Comparison of ENCODE assay signal across 8 mouse cellular contexts in the genomic region with DNA sequence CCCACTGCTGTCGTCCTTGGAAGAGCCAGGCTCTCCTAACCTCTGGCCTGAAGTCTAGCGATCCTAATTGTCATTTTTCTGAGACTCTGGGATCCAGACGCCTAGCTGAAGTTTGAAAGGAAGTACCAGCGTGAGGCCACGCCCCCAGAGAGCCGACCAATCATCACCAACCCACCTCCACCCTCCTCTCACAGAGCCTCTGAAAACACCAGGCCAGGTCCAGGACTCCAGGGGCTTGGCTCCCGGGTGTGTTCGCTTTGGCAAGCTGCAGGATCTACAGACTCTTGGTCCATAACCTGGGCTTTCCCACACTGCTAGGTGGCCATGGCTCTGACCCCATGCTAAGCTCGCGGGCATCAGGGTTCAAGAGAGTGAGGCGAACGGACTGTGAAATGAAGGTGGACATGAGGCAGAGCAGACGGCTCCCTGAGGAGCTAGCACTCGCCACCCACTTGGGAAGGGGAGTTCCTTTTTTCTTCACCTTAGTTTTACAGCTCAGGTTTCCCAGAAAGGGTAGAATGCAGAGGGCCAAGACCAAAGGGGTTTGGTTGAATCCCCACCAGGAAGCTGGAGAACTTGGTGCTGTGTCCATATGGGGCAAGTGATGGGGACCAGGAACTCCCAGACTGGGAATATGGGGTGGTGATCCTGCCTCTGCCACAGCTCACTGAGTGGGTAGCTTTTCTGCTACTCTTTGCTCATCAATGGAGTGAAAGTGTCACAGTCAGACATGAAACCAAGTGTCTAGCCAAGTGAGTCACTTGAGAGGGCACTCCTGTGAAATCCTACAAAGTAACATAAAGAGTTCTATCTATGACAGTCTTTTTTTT. TPM values are rescaled to one million over a fixed set of nuclear protein-coding genes. Genes with fewer than 3 reads are reported as not detected.
DNase-seq lines count a peak whose midpoint lies in the region; ATAC-seq and TF ChIP-seq lines count a peak whose summit lies in the region.

No protein-coding gene starts in this region.

- H3K4me1 ChIP-seq in heart, postnatal 0 days (ENCODE audit: control insufficient read depth, insufficient read depth), result no peaks in the 10 kb centered on the region

- no peak for TF ChIP-seq EP300 in heart, postnatal 0 days (IDR thresholded peaks at IDR 0.05; ENCODE audit: low read depth)

- WGBS in heart, postnatal 0 days, result 1% methylated on average over 14 of the region's 14 CpGs

- TF ChIP-seq CTCF in heart, postnatal 0 days (IDR thresholded peaks at IDR 0.05; ENCODE audit: low read depth), result no peak

- peak overlapping the region; percentile 41 for H3K4me3 ChIP-seq in heart, postnatal 0 days (ENCODE audit: low read depth, low read length)

- H3K9me3 ChIP-seq in heart, postnatal 0 days (replicated peaks; ENCODE audit: control insufficient read depth, low read length), result no peaks in the 10 kb centered on the region

- H3K4me2 ChIP-seq in heart, postnatal 0 days (ENCODE audit: low read depth, low read length), result peak overlapping the region; percentile 67

- DNase-seq in CD4-positive helper T cell, adult 2 months (ENCODE audit: low read depth, low spot score), result peak; percentile 80
- peak; percentile 64 to 68 for DNase-seq in adrenal gland, adult 18-20 months (ENCODE audit: low spot score in 2 of 2)
- peak; percentile 76 for DNase-seq in heart, postnatal 0 days (ENCODE audit: low spot score)
- DNase-seq in kidney, postnatal 14 days, result peak; percentile 89
- DNase-seq in lung, postnatal 36 days, result peak; percentile 91
- DNase-seq in retina, embryonic 14.5 days (ENCODE audit: low spot score), result peak; percentile 77
- peak; percentile 73 for DNase-seq in yolk sac, embryonic 10.5 days (ENCODE audit: low spot score)

- H3K27me3 ChIP-seq in heart, postnatal 0 days (ENCODE audit: control insufficient read depth, insufficient read depth, low read length), result no peaks in the 10 kb centered on the region

- ATAC-seq in erythroid progenitor cell, adult 5-6 weeks (replicated peaks; ENCODE audit: low FRiP score, poor library complexity, severe bottlenecking), result peak; percentile 99
- peak; percentile 94 for ATAC-seq in heart, postnatal 0 days (ENCODE audit: insufficient read depth, low read depth)

- H3K36me3 ChIP-seq in heart, postnatal 0 days (replicated peaks; ENCODE audit: control insufficient read depth, insufficient read depth, low read length), result no peaks in the 10 kb centered on the region

- H3K9ac ChIP-seq in heart, postnatal 0 days (replicated peaks; ENCODE audit: low read depth, low read length), result peak overlapping the region; percentile 34; the same call in 1 of the 2 replicates

- no peak overlapping the region for H3K27ac ChIP-seq in heart, postnatal 0 days (ENCODE audit: low read depth)

RNA-seq across cellular contexts. Expression of a gene that starts 12.2 kb away (rescaled TPM):
- 10 to 100 TPM; 43.4 to 45.8 TPM for total RNA-seq in adrenal gland, adult 18-20 months (2021)
- 41.9 and 44.7 TPM in 2 replicates for total RNA-seq in erythroid progenitor cell, adult 5-6 weeks (2015; ENCODE audit: low replicate concordance)
- total RNA-seq in erythroid progenitor cell, adult 5-6 weeks (2017; ENCODE audit: low replicate concordance), result 40.9 and 62.9 TPM in 2 replicates
- 25.5 and 54.0 TPM in 2 replicates for total RNA-seq in heart, postnatal 0 days (2014; rRNA removed; ENCODE audit: low replicate concordance)
- polyA plus RNA-seq in heart, postnatal 0 days (2015; fragmentation: Nextera tagmentation; extraction: Ambion mirVana), result 7.7 and 8.4 TPM in 2 replicates
